Mouse (Mus musculus) CH12.LX (cell line): ENCODE measurements at regions not wholly inside any gene's neighbourhood (a gene's known extent, or its start where the extent isn't known, plus 50 kb on each side); places are given as distances from the start of the nearest gene placed in this dataset.

ENCODE experiments used
- BHLHE40 ChIP-seq: IDR thresholded peaks from 2 replicates; pipeline ENCODE4 v1.6.1; 2011; ENCODE audit warnings: mild to moderate bottlenecking, low read depth, low read length, improper control_type of control experiment
- CTCF ChIP-seq, 2 experiments: IDR thresholded peaks in 1 of 2; conservative IDR thresholded peaks in 1 of 2; 2 replicates each; pipeline ENCODE4 v1.5.1; 2011 to 2012; ENCODE audit warnings: low read depth in 2 of 2, low read length in 2 of 2, improper control_type of control experiment in 1 of 2, inconsistent platforms in 1 of 2, mild to moderate bottlenecking in 1 of 2, moderate library complexity in 1 of 2
- MAFK ChIP-seq: IDR thresholded peaks from 2 replicates; pipeline ENCODE4 v1.6.1; 2011; ENCODE audit warnings: low read length, improper control_type of control experiment; ENCODE audit not compliant: insufficient replicate concordance
- PAX5 ChIP-seq: IDR thresholded peaks from 2 replicates; pipeline ENCODE4 v1.6.1; 2012; ENCODE audit warnings: low read length, inconsistent platforms, mixed read lengths
- POLR2A ChIP-seq: IDR thresholded peaks from 2 replicates; pipeline ENCODE4 v1.6.1; 2011; ENCODE audit warnings: low read depth, mild to moderate bottlenecking, improper control_type of control experiment, low read length
- RCOR1 ChIP-seq: conservative IDR thresholded peaks from 2 replicates; pipeline ENCODE4 v1.6.1; 2012; ENCODE audit warnings: low read depth, mild to moderate bottlenecking, inconsistent platforms, low read length, improper control_type of control experiment
- SIN3A ChIP-seq: IDR thresholded peaks from 2 replicates; pipeline ENCODE4 v1.6.1; 2012; ENCODE audit warnings: low read length, improper control_type of control experiment, inconsistent platforms
- USF1 ChIP-seq: IDR thresholded peaks from 2 replicates; pipeline ENCODE4 v1.6.1; 2014; ENCODE audit warnings: low read depth, mild to moderate bottlenecking, inconsistent platforms, low read length, improper control_type of control experiment
- ZC3H11A ChIP-seq: IDR thresholded peaks from 2 replicates; pipeline ENCODE4 v1.6.1; 2012; ENCODE audit warnings: low read depth, mild to moderate bottlenecking, inconsistent platforms, low read length, improper control_type of control experiment

GRCm38 (mm10) chr1:143019982-143020381 lies 620.5 kb upstream of the B3galt2 start:
- TF ChIP-seq USF1 (no peak), RCOR1 (no peak), CTCF (conservative IDR thresholded peaks at IDR 0.05 in 1 of 2, IDR thresholded peaks at IDR 0.05 in 1 of 2; ENCODE audit: low read depth in 2 of 2, low read length in 2 of 2) (no peak), ZC3H11A (no peak), BHLHE40 (no peak), SIN3A (no peak), MAFK (no peak), POLR2A (no peak), PAX5 (no peak)
